Mouse (Mus musculus) forebrain, embryonic 14.5 days (tissue): ENCODE data around the gene Cops7a. TPM values are rescaled to one million over a fixed set of nuclear protein-coding genes. Genes with fewer than 3 reads are reported as not detected.

Experiments
- ATAC-seq: fragments of 200-750 bp; cut with Nextera tagmentation; 2 replicates; pipeline ENCODE4 v1.8.0; 2017; ENCODE audit warnings: mild to moderate bottlenecking, moderate library complexity
- DNase-seq: peaks from one replicate; pipeline ENCODE4 v3.0.0-alpha.2; 2015; ENCODE audit warnings: low spot score
- H3K27ac ChIP-seq: fragments of 300-500 bp; sonication (generic); 2 replicates; pipeline ENCODE4 v1.5.1; 2014; ENCODE audit warnings: low read depth, mild to moderate bottlenecking, control low read depth, low read length, moderate library complexity
- H3K27me3 ChIP-seq: fragments of 300-500 bp; sonication (generic); replicated peaks from 2 replicates; pipeline ENCODE4 v1.6.1; 2014; ENCODE audit warnings: low read length, control low read depth, mixed read lengths; ENCODE audit not compliant: control insufficient read depth, insufficient read depth
- H3K36me3 ChIP-seq: fragments of 300-500 bp; sonication (generic); 2 replicates; pipeline ENCODE4 v1.6.1; 2014; ENCODE audit warnings: low read length, control low read depth; ENCODE audit not compliant: control insufficient read depth, insufficient read depth
- H3K4me1 ChIP-seq: fragments of 300-500 bp; sonication (generic); 2 replicates; pipeline ENCODE4 v1.6.1; 2014; ENCODE audit warnings: antibody characterized with exemption, low read length, control low read depth; ENCODE audit not compliant: control insufficient read depth, insufficient read depth
- H3K4me2 ChIP-seq: fragments of 300-500 bp; sonication (generic); 2 replicates; pipeline ENCODE4 v1.6.1; 2014; ENCODE audit warnings: mild to moderate bottlenecking, control low read depth, low read length
- H3K4me3 ChIP-seq: fragments of 300-500 bp; sonication (generic); 2 replicates; pipeline ENCODE4 v1.5.1; 2014; ENCODE audit warnings: low read depth, low read length, control low read depth
- H3K9ac ChIP-seq: fragments of 300-500 bp; sonication (generic); 2 replicates; pipeline ENCODE4 v1.6.1; 2014; ENCODE audit warnings: mild to moderate bottlenecking, low read length, control low read depth, moderate library complexity
- H3K9me3 ChIP-seq: fragments of 300-500 bp; sonication (generic); replicated peaks from 2 replicates; pipeline ENCODE4 v1.6.1; 2016; ENCODE audit warnings: low read length, control low read depth, mixed read lengths; ENCODE audit not compliant: control insufficient read depth
- WGBS: fragments of 180-500 bp; shearing (Covaris S2); extraction: QIAGEN DNeasy Blood & Tissue Kit; methylation state at CpG from one replicate; pipeline ENCODE4 v1.1.7; 2014; 5-methylcytosine and 5-hydroxymethylcytosine counted together
- polyA plus RNA-seq: library from polyadenylated mRNA; unstranded; fragments of >200 nt; fragmentation: Nextera tagmentation; extraction: Ambion mirVana; gene quantifications from 2 replicates; pipeline ENCODE4 v1.2.1, GENCODE M21; 2014

Gene Cops7a
- polyA plus RNA-seq, 1 experiment from 2014 or later = 105 TPM

GRCm38 (mm10) chr6:124941679-124942078, 23.7 kb downstream of the Cops7a start:
- Histone ChIP-seq H3K36me3 (peaks cover 24% of the 10 kb centered on the region), H3K4me1 (no peaks in the 10 kb centered on the region), H3K4me2 (no peak overlapping the region), H3K27me3 (no peaks in the 10 kb centered on the region), H3K27ac (no peak overlapping the region), H3K4me3 (no peak overlapping the region), H3K9ac (no peak overlapping the region), H3K9me3 (no peaks in the 10 kb centered on the region)
- no peak for DNase-seq
- 95% methylated on average over 1 of the region's 1 CpGs for WGBS
- ATAC-seq = no peak

GRCm38 (mm10) chr6:124938554-124938953, 26.8 kb downstream of the Cops7a start:
- H3K27ac ChIP-seq = no peak overlapping the region
- 93% methylated on average over 7 of the region's 7 CpGs for WGBS
- H3K27me3 ChIP-seq = no peaks in the 10 kb centered on the region
- H3K36me3 ChIP-seq = peaks cover 55% of the 10 kb centered on the region
- H3K4me1 ChIP-seq = no peaks in the 10 kb centered on the region
- no peak for ATAC-seq
- no peaks in the 10 kb centered on the region for H3K9me3 ChIP-seq
- no peak for DNase-seq
- H3K4me3 ChIP-seq = no peak overlapping the region
- H3K9ac ChIP-seq = no peak overlapping the region
- H3K4me2 ChIP-seq = no peak overlapping the region

- no peak overlapping the region for H3K4me2 ChIP-seq
- no peak overlapping the region for H3K4me3 ChIP-seq
- no peak for ATAC-seq
- H3K36me3 ChIP-seq = peaks cover 62% of the 10 kb centered on the region
- no peak overlapping the region for H3K27ac ChIP-seq
- H3K9ac ChIP-seq = no peak overlapping the region
- no peak for DNase-seq
- no peaks in the 10 kb centered on the region for H3K27me3 ChIP-seq
- WGBS = 88% methylated on average over 2 of the region's 2 CpGs
- no peaks in the 10 kb centered on the region for H3K9me3 ChIP-seq
- H3K4me1 ChIP-seq = peaks cover 1% of the 10 kb centered on the region
These were observed 27.8 kb downstream of the Cops7a start for GRCm38 (mm10) chr6:124937493-124937892.

GRCm38 (mm10) chr6:124936681-124937080, 28.7 kb downstream of the Cops7a start:
- 88% methylated on average over 1 of the region's 1 CpGs for WGBS
- Histone ChIP-seq H3K27ac (no peak overlapping the region), H3K9me3 (no peaks in the 10 kb centered on the region), H3K27me3 (no peaks in the 10 kb centered on the region), H3K36me3 (peaks cover 64% of the 10 kb centered on the region), H3K4me3 (no peak overlapping the region), H3K9ac (no peak overlapping the region), H3K4me1 (peaks cover 7% of the 10 kb centered on the region), H3K4me2 (no peak overlapping the region)
- DNase-seq = no peak
- ATAC-seq = no peak

- ATAC-seq (no peak), DNase-seq (no peak)
- peaks cover 64% of the 10 kb centered on the region for H3K36me3 ChIP-seq
- H3K4me3 ChIP-seq = no peak overlapping the region
- H3K27ac ChIP-seq = no peak overlapping the region
- WGBS = 95% methylated on average over 7 of the region's 7 CpGs
- no peaks in the 10 kb centered on the region for H3K27me3 ChIP-seq
- H3K4me1 ChIP-seq = peaks cover 13% of the 10 kb centered on the region
- no peaks in the 10 kb centered on the region for H3K9me3 ChIP-seq
- H3K9ac ChIP-seq = no peak overlapping the region; the same call in 1 of the 2 replicates
- no peak overlapping the region for H3K4me2 ChIP-seq
These were observed 30.7 kb downstream of the Cops7a start for GRCm38 (mm10) chr6:124934670-124935069.

- Histone ChIP-seq H3K9ac (no peak overlapping the region), H3K9me3 (no peaks in the 10 kb centered on the region), H3K36me3 (peaks cover 52% of the 10 kb centered on the region), H3K4me3 (0 out of 2 replicates have a peak overlapping the region, but pooled peaks have one; percentile 94), H3K4me2 (no peak overlapping the region), H3K27me3 (no peaks in the 10 kb centered on the region), H3K27ac (no peak overlapping the region), H3K4me1 (peaks cover 13% of the 10 kb centered on the region)
- no peak for ATAC-seq
- 90% methylated on average over 3 of the region's 3 CpGs for WGBS
- DNase-seq = no peak
These were observed 32.2 kb downstream of the Cops7a start for GRCm38 (mm10) chr6:124933127-124933526.

GRCm38 (mm10) chr6:124932314-124932695, 33.0 kb downstream of the Cops7a start:
- no peak for DNase-seq
- Histone ChIP-seq H3K27me3 (no peaks in the 10 kb centered on the region), H3K36me3 (peaks cover 44% of the 10 kb centered on the region), H3K27ac (peak overlapping the region; percentile 96; the same call in 1 of the 2 replicates), H3K4me1 (peaks cover 13% of the 10 kb centered on the region), H3K9ac (peak overlapping the region; percentile 94), H3K4me3 (peak overlapping the region; percentile 94), H3K4me2 (peak overlapping the region; percentile 95), H3K9me3 (no peaks in the 10 kb centered on the region)
- WGBS = 41% methylated on average over 12 of the region's 12 CpGs
- no peak for ATAC-seq

- 1% methylated on average over 48 of the region's 48 CpGs for WGBS
- Histone ChIP-seq H3K27ac (peak overlapping the region; percentile 96), H3K4me2 (peak overlapping the region; percentile 95), H3K9ac (peak overlapping the region; percentile 94), H3K4me3 (peak overlapping the region; percentile 94), H3K27me3 (no peaks in the 10 kb centered on the region), H3K9me3 (no peaks in the 10 kb centered on the region), H3K36me3 (peaks cover 40% of the 10 kb centered on the region), H3K4me1 (peaks cover 13% of the 10 kb centered on the region)
- ATAC-seq (peak; percentile 14), DNase-seq (peak; percentile 52)
These were observed 33.6 kb downstream of the Cops7a start for GRCm38 (mm10) chr6:124931525-124932313.
